Mouse (Mus musculus) testis, postnatal 14 days (tissue): ENCODE data around the gene Numb.
"Not testable (repeated sequence)": the region's sequence is repeated elsewhere in the genome, so short reads cannot be mapped to it uniquely, and the experiment has no call there.

Experiments
- DNase-seq: peaks from one replicate; pipeline ENCODE4 v3.0.0; 2021; ENCODE audit warnings: low spot score

The Numb gene

DNA sequence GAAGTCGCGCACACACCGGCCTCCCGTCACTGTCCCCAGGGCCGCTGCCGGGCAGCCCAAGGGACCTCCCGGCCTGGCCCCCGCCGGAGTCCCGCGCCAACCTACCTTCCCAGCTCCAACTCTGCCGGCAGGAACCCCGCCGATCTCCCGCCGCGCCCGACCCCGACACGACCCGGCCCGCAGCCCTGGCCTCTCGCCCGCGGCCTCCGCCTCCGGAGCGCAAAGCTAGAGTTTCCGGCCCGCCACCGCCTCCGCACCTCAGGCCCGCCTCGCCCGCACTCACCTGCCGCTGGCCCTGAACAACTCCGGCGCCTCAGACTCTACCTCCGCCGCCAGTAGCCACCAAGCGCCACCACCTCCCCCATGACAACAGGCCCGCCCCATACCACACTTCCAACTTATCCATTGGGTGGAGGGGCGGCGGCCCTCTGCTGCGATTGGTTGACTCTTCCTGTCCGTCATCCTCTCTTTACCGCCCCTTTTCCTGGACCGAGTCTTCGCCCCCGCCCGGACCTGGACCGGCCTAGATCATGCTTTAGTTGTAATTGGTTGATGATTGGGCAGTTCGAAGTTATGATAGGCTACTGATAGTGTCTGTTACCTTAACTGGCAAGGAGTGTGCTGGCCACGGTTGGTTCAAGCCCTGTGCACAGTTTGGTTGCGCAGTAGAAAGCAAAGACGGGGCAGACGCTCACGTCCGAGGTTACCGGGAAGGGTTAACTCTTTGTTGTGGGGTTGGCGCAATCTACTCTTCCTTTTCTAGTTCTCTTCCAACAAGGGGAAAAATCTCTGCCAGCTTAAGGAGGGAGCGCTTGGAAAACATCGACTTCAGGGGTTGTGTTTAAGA is at the start of gene Numb:
Numb (minus strand) TSS at position 400 of the 847 bp plus-strand sequence.
- peak; percentile 99 for DNase-seq

DNA sequence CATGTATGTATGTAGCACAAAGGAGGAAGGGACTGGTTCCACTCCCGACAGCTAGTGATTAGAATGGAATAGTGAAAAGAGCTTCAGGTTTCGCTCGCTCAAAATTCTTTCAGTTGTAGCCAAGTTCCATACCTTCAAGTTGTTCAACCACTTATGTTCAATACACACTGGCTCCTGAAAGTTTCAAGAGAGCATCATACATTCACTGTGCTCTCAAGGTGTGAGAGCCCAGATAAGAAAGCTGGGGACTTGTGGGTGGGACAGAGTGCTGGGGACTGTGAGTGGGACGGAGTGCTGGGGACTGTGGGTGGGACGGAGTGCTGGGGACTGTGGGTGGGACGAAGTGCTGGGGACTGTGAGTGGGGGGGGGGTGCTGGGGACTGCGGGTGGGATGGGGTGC is 43.5 kb upstream of the Numb start:
- DNase-seq, result no peak

DNA sequence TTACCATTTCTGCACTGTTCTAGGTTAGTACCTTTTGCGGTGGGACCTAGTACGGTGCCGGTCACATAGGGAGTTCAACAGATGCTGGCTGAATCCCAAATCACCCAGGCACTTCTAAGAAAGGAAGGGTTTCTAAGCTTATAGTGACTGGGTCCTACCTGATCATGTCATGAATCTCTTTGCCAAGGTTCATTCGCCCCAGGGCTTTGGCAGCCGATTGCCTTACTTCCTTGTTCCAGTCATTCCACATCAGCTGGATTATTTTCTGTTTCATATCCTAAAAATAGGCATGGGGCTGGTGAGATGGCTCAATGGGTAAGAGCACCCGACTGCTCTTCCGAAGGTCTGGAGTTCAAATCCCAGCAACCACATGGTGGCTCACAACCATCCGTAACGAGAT is 36.5 kb upstream of the Numb start:
- no peak for DNase-seq

DNA sequence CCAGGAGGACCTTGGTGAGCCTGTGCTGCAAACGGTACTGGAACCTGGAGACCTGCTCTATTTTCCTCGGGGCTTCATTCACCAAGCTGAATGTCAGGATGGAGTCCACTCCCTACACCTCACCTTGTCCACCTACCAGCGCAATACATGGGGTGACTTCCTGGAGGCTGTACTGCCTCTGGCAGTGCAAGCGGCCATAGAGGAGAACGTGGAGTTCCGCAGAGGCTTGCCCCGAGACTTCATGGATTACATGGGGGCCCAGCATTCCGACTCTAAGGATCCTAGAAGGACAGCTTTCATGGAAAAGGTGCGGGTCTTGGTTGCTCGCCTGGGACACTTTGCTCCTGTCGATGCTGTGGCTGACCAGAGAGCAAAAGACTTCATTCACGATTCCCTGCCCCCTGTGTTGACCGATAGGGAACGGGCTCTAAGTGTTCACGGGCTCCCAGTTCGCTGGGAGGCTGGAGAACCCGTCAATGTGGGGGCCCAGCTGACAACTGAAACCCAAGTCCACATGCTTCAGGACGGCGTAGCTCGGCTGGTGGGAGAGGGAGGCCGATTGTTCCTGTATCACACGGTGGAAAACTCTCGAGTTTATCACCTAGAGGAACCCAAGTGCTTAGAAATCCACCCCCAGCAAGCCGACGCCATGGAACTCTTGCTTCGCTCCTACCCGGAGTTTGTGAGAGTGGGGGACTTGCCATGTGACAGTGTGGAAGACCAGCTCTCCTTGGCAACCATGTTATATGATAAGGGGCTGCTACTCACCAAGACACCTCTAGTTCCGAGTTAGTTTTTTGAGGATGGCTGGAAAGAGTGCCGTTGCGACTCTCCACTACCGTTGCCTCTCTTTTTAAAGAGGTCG is 30.2 kb upstream of the Numb start:
- DNase-seq, result no peak

DNA sequence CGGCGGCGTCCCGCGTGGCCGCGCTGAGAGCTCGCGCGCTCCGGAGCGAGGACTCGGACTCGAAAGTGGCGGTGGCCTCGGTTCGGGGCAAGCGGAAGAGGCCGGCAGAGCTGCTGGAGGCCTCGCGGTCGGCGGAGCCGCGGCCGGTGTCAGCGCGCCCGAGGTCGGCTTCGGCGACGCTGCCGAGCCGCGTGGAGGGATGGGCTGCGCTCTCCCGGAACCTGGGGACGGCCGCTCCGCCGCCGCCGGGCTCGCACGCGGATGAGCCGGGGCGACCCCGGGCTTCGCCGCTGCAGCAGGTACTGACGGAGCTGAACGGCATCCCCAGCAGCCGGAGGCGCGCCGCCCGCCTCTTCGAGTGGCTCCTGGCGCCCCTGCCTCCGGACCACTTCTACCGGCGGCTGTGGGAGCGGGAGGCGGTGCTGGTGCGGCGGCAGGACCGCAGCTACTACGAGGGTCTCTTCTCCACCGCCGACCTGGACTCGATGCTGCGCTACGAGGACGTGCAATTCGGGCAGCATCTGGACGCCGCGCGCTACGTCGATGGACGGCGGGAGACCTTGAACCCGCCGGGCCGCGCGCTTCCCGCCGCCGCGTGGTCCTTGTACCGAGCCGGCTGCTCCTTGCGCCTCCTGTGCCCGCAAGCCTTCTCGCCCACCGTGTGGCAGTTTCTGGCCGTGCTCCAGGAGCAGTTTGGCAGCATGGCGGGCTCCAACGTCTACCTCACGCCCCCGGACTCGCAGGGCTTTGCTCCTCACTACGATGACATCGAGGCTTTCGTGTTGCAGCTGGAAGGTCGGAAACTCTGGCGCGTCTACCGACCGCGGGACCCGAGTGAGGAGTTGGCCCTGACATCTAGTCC is 29.3 kb upstream of the Numb start:
- peak; percentile 60 for DNase-seq

DNA sequence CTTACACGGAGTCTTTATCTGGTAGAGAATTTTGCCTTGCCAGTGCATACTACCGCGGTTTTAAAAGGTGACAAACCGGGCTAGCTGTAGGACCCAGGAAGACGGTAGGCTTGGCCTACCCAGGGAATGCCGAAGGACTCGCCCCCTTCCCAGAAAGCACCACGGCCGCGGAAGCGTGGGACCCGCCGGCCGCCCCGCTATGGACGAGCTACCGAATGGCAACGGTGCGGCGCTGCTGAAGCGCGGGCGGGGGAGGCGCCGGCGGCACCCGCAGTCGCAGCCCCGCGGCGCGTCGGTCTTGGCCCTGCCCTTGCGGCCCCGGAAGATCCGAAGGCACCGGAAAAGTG is 28.7 kb upstream of the Numb start, which contains the start of gene Riox1:
Riox1 (plus strand) TSS at position 116 of the 347 bp plus-strand sequence.
- peak; percentile 89 for DNase-seq

DNA sequence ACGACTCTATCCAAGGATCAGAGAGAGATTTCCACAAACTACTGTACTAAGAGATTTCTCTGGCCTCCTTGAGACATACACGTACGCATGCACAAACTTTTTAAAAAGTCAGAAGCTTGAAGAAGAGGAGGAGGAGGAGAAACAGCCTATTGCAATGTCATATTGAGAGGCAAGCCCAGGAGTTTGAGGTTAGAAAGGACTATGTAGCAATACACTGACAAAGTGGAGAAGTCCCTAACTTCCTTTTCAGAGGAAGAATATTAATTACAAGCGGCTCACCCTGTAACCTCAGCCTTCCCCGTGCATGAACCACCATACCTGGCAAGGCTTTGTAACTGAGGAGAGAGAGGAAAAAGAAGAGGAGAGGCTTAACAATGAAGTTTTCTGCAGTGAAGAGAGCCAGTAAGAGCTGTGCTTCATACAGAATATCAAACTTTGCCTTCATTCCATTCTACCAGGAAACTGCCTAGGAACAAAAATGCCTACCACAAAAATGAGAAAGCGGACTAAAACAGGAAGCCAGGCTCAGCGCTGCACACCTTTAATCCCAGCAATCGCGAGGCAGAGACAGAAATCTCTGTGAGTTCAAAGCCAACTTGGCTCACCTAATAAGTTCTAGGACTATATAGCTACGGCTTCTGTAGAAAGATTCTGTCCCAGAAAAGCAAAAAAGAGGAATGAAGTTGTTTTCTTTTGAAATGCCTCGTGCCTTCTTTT is 28.2 kb upstream of the Numb start:
- no peak for DNase-seq

DNA sequence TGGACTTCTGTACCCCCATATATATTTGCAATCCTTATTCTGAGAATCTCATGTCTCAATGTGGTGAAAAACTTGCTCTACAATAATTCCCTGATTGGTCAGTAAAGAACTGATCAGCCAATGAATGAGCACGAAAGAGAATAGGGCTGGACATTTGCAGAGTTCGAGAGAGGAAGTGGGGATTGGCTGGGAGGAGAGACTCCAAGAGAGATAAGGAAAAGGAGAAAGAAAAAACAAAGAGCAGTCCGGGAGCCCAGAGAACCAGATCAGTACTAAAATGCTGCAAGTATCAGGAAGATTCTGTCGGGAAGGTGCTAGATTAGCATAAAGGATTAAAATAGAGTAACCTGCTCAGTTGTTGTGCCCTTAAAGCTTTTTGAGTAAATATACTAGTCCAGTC is 27.3 kb upstream of the Numb start:
- no peak for DNase-seq

DNA sequence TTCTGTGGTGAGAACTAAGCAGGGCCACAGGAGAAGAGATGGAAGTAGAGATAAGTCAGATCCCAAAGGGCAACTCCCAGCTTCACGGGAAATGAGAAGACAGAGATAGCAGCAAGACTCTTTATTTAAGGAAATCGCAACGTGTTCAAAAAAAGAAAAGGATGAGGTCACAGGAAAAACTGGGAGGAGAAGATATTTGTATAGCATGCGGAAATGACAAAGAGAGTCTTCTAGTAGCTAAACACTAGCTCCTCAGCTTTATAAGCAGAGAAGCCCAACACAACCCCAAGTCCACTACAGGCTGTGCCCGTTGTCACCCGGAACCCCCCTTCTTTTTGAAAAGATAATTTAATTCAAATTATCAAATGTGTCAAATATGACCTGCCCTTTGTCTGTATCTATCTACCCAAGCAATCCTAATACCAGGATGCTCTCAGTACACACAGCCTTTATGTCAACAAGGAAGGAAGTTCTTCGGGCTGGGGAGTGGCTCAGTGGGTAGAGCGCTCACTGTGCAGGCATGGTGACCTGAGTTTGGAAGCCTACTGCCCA is 25.6 kb upstream of the Numb start:
- DNase-seq, result no peak

DNA sequence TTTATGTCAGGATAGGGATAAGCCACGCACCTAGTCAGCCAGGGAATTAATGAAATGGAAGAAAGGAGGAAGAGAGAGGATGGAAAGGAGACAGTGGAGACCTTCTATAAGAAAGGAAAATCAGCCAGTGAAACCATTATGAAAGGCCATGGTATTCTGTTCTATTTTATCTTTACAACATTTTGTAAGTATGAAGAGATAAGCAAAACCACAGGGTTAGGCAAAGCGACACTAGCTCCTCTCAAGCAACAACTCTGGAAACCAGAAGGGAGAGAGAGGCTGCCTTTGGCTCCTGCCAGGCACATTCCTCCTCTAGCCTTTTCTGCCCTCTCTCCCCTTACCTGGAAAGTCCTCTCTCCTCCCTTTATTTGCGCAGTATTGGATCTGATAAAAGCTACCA is 20.2 kb upstream of the Numb start:
- DNase-seq, result no peak

DNA sequence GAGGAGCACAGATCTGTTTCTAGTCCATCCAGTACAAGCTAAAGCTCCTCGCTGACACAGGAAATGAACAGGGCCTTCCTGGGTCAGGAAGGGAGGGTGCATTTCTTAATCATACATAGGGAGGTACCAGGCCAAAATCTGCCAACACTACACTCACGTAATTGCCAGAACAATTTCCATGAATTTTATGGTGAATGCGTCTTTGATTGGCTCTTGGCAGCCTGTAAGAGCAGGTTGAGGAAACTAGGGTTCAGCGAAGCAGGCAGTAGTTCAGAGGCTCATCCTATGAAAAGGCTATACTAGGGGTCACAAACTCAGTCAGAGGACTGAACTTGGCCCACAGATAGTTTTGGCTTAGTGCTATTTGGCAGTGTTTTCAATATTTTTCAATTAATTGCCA is 18.3 kb upstream of the Numb start:
- DNase-seq, result no peak

DNA sequence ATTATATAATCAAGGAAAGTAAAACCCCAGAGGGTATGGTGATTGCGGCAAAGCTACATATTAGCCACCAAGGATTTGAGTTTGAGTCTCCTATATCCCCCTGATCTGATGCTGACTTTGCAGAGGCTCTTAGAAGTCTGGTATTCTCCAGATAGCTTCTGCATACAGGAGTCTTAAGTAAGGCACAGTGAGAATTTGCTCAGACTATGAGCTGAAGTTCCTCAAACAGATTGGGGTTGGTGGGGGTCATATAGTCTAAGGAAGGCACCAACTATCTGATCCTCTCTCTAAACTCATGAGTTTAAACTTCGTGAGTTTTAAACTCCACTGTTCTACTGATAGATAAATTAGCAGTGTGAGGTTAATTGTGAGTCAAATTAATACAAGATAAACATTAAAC is 17.6 kb upstream of the Numb start:
- no peak for DNase-seq

DNA sequence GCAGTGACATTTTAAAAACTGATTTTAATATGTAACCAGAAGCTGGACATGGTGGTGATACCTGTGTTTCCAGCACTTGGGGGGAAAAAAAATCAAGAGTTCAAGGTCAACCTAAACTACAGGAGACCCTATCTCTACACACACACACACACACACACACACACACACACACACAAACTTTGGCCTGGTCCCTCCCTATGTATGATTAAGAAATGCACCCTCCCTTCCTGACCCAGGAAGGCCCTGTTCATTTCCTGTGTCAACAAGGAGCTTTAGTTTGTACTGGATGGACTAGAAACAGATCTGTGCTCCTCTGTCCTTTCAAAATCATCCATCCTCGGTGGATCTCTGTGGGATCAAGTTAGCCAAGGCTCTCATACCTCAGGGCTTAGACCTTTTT is 16.9 kb upstream of the Numb start:
- not testable (repeated sequence) for DNase-seq

DNA sequence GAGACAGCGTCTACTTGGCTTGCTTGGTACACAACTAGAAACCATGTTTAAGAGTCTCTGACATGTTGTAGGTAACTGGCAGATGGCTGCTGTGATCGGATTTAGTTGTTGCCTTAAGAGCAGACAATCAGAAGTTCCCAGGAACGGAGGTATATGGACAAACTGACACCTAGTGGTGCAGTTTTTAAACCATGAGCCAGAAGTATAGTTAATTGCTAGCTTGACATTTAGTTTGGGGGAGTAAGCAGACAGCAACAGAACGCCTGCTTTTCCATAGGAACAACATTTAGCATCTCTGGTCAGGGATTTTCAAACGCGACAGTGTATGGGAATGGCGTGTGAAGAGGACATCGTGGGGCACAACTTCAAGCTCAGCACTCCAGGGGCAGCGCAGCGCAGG is 15.9 kb upstream of the Numb start:
- no peak for DNase-seq

DNA sequence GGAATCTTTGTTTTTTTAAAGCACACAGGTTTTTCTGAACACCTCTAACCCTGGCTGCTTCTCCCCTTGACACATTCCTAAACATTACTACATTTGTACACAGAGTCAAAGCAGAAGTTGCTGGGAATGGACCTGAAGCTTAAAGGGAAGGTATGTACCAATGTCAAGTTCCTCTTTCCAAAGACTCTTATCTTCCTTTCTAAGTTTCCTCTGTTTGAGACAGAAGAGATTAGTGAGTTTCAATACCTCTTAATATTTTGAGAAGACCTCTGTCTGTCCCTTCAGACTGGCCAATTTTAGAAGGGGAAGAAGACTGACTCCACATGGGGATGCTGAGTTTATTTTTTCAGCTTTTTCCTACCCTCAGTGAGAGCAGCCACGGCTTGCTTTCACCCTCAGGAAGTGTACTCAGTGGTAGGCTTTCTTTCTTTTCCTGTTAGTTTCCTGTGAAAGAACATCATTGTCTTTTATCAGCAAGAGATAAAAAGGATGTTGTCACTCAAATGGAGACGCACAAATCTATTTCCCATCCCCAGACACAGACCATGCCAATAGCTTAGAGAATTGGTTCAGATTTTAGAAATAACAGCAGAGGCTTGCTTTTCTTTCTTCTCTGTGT is 7.6 kb upstream of the Numb start:
- no peak for DNase-seq

DNA sequence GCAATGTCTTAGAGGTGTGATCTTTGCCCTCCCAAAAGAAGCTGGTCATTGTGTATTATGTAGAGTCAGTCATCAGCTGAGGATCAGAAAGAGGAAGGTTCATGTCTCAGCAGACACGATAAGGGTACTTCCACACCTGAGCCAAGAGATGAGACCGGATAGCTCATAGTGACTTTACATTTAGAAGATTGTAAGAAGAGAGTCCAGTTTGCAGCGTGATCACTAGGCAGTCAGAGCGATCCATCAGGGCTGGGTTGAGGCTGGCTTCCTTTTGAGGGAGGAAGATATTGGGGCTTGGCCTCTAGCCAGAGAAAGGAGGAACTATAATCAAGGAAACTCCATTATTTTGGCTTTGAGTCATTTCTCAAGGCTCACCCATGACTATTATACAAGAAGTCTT is 6.0 kb upstream of the Numb start:
- no peak for DNase-seq

DNA sequence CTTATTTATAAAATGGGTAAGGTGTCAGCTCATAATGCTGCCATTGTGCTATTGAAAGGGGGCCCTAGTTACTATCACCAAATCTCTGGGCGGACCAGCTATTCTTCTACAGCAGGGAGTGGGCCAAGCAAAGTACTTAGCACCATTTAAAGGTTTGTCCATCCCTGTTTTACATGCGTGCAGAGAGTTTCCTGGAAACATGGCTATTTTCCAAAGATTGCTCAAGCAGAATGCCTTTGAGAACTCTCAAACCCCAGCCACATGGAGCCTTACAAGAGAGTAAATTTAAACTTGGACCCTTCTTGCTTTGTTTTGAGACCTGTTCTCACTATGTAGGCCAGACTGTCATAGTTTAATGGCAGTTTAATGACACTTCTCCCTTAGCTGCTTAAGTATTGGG is 4.3 kb upstream of the Numb start:
- DNase-seq, result no peak

DNA sequence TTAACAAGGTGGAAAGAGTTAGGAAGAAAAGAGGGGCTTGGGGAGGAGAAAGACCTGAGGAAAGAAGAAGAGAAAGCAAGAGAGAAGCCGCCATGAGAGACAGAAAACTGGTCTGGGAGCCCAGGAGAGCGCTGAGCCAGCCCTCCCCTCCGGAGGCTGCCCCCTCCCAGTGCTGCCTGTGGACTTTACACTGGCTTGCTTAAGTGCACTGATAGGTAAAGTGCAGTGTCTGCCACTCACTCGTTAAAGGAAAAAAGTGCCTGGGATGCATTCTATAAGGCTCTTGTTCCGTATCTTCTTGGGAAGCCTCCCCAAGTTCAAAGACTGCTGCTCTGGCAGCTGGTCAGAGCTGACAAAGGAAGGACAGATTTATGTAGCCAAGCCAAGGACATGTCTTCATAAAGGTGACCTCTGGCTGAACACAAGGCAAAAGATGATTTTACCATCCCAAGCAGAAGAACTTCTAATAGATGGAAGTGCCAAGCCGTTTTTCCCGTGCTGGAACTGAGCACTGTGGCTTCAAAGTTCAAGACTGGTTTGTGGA is 3.5 kb upstream of the Numb start:
- DNase-seq, result no peak

DNA sequence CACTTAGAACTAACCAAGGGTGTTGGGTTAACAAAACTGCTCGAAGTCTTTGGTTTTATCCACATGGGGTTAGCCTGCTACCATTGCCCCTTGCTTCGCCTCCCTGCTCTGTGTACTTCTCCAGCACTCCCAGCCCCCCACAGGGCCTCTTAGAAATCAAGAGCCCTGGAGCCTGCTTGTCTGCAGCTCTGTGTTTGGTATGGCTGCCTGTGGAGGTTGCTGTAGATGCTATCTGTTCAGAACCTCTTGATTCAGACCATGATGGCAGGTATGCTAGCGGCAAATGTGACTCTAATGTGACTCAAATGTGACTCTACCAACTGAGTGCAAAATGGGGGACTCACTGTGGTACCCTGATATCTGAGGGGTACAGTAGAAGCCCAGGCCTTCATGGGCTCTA is 2.6 kb upstream of the Numb start:
- no peak for DNase-seq

DNA sequence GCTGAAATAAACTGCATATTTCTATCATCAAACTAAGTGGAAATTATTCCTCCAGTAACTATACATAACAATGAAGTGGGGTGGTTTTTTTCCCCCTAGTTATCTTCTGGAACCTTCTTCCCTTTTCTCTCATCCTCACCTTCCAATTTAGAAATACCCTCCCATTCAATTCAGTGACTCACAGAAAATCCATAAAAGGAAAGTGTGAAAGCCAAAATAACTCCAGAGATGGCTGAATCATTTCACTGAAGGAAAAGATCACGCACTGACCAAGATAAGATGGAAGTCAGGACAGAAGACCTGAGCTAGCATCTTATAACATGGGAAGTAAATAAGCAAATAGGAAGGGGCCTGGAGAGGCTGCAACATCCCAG is 1.7 kb upstream of the Numb start:
- DNase-seq, result no peak
